Mouse (Mus musculus) Muller cell, postnatal 12 days (primary cell): ENCODE measurements around the gene Fndc11.

Source experiments
- DNase-seq: peaks from one replicate; pipeline ENCODE4 v3.0.0-alpha.2; 2015; ENCODE audit errors: inconsistent ontology term

The Fndc11 gene

DNA sequence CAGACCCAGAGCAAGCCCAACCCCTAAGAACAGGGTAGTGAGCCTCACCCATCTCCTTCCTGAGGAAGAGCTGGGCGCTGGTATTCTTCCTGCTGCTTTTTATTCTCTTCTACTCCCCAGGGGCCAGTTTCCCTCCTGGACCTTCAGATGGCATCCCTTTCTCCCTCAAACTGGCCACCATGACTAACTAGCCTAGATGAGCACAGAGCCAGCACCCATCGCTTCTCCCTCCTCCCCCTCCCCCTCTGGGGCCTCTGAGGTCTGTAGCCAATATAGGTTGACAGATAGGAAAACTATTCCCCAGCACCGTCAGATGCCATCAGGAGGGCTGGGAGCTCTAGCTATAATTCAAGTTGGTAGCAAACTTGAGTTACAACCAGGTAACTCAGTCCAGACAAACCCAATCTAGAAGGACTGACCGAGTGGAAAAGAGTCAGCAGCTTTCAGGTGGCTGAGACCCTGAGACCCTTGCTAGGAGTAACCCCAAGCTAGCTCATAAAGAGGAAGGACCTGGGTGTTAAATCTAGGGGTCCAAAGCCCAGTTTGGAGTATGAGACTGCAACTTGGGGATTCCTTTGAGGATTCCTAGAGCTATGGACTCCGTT lies 830 bp upstream of the Fndc11 start:
- DNase-seq = no peak

DNA sequence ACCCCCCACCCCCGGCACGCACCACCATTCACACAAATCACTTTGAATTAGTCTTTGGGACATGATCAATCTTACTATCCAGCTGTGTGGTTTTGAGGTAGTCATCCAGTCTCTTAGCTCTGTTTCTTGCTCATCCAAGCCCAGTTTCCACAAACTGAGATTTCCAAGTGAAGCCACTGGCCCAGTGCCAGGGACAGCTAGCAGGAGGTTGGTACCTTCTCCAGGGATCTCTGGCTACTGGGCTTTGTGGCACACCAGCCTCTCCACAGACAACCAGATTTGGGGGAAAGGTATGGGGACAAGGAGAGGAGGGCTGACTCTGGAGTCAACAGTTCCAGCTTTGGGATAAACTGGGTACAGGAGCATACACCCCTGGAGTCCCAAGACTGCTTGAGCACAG lies 548 bp downstream of the Fndc11 start:
- DNase-seq = peak; percentile 19

DNA sequence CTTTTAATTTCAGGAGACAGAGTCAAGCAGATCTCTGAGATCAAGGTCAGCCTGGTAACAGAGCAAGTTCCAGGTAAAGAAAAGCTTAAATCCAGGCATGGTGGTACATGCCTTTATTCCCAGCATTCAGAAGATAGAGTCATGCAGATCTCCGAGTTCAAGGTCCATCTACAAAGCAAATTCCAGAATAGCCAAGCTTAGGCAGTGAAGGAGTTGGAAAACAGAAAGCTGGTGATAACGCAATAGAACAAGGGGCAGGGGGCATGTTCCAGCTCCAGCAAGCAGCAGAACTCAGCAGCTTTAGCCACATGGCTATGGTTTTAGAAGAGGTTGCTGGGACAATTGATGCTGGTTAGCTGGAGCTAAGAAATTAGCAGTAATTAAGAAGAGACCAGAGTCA lies 5.2 kb downstream of the Fndc11 start:
- DNase-seq = no peak

DNA sequence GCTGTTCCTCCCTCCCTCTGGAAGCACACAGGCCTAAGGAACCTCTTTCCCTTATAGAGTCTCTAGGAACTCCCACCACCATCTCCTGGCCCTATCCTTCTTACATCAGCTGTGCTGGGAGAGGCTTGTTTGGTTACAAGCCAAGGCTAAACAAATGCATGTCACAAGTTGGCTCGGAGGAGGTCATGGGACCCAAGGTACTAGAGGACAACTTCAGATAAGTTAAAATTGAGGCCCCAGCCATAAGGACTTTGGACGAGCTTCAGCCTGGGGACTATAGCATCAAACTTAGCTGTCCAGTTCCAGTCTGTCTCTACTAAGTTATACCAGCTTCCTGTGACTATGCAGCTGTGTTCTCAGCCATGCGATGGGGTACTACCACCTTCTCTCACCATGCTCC lies 7.3 kb downstream of the Fndc11 start:
- no peak for DNase-seq

DNA sequence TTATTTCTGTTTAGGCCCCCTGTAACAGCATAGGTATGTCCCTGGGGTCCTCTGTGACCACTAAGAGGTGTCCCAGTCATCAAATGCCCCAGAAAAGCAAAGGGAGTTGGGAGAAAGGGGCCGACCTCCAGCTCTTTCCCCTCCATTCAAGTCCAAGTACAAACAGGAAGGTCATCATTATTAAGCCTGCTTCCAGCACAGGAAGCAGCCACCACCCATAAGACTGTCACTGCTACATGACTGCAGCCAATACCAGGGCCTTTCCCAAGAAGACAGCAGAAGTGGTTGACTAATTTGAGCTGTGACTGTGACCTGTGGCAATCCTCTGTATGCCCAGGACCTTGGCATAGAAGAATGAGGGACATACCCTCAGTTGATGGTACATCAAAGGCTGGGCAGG lies 8.5 kb downstream of the Fndc11 start:
- DNase-seq = no peak

DNA sequence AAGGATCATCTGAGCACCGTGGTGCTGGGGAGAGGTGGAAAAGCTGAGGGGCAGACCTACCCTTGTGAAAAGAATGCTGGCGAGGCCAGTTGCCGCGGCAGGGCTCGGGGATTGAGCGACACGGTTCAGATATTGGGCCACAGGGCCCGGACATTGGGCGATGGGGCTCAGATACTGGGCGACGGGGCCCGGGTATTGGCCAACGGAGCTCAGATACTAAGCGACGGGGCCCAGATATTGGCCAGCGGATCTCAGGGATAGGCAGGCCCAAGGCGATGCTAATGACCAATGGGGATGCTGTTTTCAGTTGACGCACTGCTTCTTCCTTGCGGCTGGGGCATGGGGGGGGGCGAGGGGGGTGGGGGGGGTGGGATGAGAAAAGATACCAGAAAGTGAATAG lies 11.4 kb downstream of the Fndc11 start:
- no peak for DNase-seq

DNA sequence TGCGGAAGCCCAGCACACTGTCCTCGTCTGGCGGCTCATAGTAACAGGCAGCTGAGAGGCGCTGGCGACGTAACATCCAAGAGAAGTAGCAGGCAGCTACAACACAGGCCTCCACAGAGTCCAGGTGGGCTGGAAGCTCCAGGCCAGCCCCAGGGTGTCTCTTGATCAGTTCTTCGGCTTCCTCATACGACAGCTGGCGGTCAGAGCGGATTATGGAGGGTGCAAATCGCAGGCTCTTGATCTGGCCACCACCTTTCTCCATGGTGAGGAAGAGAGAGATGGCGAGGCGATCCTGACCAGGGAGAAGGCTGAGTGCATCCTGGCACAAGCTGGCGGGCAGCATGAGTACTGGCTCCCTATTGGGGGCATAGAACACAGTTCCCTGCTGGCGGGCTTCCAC lies 13.6 kb downstream of the Fndc11 start:
- no peak for DNase-seq

DNA sequence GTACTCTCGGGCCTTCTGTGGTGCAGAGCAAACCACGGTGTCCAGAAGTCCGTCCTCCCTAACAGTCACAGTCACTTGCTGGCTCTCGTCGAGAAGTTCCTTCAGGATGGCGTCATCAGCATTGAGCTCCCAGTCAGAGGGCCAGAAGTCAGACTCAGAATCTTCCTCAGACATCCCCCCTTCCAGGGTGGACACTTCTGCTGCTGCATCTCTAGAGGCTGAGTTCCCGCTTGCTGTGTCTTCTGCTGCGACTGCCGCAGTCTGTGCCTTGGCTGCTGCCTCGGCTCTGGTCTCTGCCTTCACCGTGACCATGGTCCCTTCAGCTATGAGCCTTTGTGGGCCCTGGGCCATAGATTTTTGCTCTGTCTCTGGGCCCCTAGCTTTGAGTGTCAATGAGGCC lies 14.9 kb downstream of the Fndc11 start:
- DNase-seq = no peak

DNA sequence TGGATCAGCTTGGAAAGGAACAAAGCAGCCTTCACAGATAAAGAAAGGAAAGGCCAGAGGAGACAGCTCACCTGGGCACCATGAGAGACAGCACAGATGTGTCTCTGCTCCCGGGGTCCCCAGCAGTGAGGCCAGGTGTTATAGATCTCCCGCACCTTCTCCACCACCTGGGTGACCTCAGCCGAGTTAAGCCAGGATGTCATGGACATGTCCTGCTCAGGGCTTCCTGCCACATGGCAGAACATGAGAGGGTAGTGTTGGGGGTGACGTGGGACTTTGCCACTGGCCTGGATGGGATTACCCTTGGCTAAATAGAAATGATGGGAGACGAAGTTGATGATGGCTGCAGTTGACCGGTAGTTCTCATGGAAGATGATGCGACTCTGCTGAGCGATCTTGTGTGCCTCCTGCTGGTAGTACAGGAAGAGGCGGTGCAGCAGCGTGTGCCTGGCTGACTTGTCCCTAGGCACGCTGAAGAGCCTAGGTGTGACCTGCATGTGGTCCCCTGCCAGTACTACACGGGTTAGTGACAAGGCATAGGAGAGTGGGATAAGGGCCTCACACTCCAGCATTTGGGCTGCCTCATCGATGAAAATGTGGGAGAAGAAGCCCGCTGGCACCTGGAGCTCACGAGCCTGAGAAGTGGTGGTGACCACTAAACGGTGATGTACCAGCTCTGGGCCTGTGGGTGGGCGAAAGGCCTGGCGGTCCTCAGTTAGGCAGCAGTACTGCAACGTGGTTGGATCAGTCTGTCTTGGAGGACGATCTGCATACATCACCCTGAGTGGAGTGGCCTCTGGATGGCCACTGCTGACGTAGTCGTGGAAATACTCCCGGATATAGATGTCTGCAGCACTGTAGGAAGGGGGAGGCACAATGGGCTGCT lies 16.1 kb downstream of the Fndc11 start:
- DNase-seq = no peak

DNA sequence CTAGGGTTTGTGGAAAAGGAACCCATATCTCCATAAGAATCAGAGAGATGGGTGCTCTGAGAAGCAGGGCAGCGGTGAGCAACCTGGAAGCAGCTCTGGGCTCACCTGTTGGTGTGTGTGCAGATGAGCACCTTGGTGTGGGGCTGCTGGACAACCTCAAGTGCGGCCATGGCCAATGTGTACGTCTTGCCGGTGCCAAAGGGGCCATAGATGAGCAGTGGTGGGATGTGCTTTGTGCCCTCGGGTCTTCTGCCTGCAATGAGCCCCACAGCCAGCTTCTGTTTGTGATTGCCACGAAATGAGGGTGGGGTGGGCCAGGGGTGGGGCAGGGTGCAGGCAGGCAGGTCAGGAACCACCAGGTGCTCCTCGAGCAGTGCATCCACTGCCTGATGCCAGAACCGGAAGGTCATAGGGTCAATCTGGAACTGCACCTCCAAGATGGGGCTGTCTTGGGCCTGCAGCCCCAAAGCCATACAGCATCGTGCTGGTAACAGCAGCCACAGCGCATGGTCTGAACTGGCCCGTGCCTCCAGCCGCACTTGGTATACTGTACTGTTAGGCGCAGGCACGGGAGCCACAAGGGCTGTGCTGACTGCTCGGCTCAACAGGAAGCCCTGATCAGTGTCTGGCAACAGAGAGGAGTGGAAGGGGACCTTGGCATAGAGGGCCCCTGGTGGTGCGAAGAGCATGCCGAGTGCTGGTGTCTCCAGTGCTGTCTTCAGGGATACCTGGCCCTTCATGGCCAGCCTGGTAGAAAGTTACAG lies 17.6 kb downstream of the Fndc11 start:
- no peak for DNase-seq

DNA sequence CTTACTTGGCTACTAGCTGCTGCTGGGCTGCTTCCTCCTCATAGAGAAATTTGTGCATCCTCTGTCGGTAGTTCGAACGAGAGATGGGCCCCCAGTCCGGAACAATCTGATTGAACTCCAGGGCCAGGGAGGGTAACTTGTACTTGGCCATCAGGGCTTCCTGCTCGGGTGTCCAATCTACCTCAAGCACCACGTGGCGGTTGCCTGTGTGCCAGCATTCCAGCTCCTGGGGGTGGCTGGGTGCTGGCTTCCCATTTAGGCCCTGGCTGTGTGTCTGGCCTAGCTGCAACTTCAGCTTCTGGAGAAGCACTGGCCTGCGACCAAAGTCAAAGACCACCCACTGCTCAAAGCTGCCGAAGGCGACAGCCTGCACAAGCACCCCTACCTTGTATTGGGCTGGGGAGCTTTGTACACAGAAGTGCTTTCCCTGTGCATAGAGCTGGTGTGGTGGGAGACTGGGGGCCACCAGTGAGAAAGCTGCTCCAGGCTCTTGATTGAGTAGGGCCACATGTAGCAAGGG lies 18.3 kb downstream of the Fndc11 start:
- DNase-seq = no peak

DNA sequence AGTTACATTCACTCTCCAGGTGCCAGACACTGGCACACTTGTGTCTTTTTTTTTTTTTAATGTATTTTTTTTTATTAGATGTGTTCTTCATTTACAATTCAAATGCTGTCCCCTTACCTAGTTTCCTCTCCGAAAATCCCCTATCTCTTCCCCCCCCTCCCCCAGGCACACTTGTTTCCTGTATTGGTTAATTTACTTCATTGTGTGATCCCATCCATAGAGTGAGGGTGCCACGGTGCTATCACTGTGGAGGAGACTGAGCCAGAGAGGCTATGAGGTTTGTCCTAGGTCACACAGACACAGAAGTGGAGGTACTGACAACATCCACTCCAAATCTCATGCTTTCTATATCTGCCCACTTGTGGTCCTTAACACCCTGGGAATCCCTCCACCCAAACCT lies 19.0 kb downstream of the Fndc11 start:
- no peak for DNase-seq

DNA sequence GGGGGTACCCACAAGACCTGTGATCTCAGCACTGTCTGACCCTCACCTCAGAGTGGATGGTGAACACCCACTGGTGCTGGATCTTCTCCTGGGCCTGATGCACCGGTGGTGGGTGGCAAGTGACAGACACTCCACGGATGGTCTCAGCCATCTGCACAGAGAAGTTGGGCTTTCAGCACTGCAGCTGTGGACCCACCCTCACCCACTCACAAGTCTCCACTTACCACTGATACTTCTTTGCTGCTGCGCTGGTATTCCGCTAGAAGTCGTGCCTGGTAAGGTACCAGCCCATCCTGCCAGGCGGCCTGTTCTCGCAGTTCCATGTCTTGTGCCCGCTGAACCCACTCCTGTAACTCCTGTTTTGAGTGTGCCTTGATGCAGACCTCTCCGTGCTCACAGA lies 19.4 kb downstream of the Fndc11 start:
- no peak for DNase-seq

DNA sequence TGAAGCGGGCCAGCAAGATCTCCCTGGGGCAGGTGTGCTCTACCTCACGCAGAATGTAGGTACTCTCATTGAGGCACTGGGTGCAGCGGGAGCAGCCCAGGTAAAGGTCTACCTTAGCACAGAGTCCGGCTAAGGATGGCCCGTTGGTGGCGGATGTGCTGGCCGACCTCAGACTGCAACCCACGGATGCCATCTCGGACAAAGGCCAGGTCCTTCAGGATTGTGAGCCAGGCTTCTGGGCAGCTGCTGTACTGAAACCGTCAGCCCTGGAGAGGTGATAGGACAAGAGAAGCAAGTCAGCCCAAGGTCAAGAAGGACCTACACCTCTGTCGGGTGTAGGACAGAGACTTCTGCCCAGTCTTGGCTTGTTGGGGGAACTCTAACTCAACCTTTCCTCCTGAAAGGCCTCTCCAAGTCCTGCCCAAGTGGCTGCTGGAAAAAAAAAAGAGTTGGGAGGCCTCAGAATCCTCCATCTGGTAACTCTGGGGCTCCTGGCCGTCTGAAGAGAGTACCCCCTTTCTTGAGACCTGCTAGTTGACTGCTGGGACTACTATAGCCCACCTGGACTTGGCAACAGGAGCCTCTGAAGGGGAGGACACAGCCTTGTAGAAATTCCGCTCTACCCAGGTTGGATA lies 21.1 kb downstream of the Fndc11 start:
- DNase-seq = no peak

DNA sequence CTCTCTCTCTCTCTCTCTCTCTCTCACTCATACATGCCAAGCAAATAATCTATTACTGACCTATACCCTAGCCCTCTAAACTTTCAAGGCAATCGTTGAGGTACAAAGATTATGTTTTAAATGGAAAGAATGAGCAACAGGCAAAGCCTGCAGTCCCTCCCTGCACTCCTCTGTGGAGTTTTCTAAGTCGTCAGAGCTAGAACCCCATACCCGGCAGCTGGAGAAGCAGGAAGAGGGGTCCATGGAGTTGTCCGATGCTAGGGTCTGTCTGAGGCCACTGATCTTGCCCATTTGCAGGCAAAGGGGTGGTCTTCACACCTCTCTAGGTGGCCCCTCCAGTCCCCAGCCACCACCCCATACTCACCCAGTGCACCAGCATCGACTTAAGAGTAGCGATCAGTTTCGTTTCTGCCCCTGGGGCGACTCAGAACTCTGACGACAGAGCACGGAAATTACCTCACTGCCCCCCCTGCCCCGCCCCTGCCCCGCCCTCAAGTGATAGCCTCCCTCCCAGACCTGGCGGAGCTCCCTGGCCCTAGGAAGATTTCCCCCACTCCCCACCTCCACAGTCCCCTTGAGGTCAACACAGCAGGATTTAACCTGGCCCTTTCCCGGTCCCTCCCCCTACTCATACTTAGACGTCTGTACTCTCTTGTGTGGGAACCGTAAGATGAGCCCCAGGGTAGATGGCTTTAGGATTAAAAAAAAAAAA lies 21.9 kb downstream of the Fndc11 start, which contains the start of gene Helz2:
Gene Helz2 (minus strand): TSS at position 426 of the 712 bp plus-strand sequence.
- peak; percentile 60 for DNase-seq

DNA sequence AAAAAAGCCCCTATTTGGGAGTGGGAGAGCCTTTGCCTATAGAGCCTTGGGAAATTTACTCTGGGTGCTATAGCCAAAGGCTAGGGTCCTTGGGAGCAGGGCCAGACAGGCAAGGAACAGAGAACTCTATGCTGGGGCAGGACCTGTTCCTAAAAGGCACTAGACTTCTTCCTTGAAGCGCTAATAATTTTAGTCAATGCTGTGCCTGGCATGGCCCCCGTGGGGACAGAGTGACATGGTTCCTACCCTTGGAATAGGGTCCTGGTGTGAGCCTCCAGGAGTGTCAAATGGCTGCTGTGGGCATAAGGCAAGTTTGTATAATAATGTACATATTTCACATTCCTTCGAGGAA lies 22.5 kb downstream of the Fndc11 start:
- no peak for DNase-seq

DNA sequence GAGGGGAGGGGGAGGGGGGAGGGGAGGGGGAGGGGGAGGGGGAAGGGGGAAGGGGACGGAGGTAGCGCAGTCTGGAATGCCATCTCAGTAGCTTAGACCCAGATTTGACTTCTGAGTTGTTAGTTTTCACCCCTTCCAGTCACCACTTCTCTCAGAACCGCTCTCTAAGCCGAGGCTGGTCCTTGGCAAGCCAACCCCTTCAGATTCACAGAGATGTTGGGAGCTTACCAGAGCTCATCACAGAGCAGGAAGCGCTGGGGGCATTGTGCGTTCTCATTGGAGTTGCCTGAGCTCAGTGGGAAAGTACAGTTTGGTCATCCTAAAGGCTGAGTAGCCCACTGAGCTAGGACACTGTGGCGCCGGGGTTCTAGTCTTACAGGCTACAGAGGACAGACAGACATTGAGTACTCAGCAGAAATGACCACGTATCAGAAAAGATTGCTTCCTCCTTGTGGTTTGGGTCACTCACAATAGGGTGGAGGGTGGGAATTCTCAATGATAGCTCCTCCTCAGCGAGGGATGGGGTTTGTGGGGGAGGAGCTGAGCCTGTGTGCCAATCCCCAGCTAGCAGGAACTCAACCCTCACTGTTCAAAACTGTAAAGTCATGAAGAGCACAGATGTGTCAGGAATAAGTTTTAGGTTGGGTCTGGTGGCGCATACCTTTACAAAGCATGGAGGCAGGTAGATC lies 24.0 kb downstream of the Fndc11 start:
- peak; percentile 27 for DNase-seq

DNA sequence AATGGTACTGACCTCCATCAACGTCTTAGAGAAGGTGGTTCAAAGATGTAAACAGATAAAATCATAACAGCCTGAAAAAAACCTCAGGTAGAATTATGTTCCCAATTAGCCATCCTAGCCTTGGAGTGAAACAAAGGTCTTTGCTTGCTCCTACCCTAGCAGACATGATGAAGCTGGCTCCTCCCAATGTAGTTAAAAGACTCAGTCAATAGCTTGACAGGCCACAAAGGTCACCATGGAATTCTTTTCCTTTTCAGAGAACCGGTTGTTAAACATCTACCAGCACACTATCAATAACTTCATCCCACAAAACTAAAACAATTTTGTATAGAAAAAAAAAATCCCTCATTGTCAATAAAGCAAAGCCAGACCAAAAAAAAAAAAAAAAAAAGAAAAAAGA lies 25.2 kb downstream of the Fndc11 start:
- DNase-seq = no peak

DNA sequence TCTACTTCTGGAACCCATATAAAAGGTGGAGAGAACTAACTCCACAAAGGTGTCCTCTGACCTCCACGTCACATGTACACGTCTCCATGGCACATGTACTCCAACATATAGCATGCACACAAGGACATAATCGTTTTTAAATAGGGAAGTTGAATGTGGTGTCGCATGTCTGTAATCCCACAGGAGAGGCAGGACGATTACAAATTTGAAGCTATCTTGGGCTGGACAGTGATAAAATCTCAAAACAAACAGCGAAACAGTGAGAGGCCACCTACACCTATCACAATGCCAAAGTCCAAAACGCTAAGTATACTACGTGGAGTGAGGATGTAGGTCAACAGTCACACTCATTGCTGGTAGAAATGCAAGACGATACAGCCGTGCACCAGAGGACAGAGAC lies 29.4 kb downstream of the Fndc11 start:
- no peak for DNase-seq

DNA sequence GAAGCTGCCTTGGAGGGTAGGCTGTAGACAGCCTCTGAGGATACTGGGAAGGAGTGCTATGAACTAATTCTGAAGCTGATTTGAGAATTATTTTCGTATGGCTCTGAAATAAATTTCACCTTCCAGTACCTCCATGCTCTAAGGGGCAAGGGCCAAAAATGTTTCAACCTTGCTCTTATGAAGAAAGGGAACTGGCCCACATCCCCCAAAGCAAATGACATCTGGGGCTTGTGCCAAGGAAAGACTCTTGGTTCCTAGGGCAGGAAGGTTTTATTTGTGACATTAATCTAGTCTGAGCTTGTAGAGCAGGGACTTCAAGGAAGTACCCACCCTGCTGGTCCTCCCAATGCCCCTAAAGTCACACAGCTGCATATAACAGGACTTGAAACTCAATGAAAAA lies 32.0 kb downstream of the Fndc11 start:
- DNase-seq = no peak

DNA sequence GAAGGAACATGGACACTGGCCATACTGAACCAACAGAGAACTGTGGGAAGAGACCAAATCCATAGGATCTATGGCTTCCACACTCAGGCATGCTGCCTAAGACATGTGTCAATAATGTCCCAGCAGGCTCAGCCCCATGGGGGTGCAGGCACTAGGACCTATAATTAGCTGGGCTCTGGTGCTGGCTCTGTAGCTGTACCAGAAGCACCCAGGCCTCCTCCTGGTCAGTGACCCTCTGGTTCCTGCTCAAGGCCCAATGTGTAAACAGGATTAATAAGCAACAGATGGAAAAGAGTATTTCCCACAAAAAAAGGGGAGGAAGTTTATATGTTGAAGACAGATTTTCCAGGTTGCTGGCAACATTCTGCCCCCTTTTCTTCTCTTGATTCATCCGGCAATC lies 33.4 kb downstream of the Fndc11 start:
- no peak for DNase-seq
